Mouse (Mus musculus) forebrain, embryonic 11.5 days (tissue): ENCODE measurements at regions not wholly inside any gene's neighbourhood (a gene's known extent, or its start where the extent isn't known, plus 50 kb on each side); places are given as distances from the start of the nearest gene placed in this dataset.

ENCODE experiments used
- ATAC-seq: fragments of 200-750 bp; cut with Nextera tagmentation; replicated peaks from 2 replicates; pipeline ENCODE4 v1.8.0; 2017; ENCODE audit warnings: moderate TSS enrichment; ENCODE audit not compliant: low FRiP score
- DNase-seq: peaks from one replicate; pipeline ENCODE4 v3.0.0-alpha.2; 2017; ENCODE audit warnings: low spot score
- H3K27ac ChIP-seq: fragments of 300-500 bp; sonication (generic); 2 replicates; pipeline ENCODE4 v1.5.1; 2014; ENCODE audit warnings: low read depth, low read length
- H3K27me3 ChIP-seq: fragments of 300-500 bp; sonication (generic); 2 replicates; pipeline ENCODE4 v1.6.1; 2014; ENCODE audit warnings: mild to moderate bottlenecking, low read length, mixed read lengths; ENCODE audit not compliant: control insufficient read depth, insufficient read depth
- H3K36me3 ChIP-seq: fragments of 300-500 bp; sonication (generic); 2 replicates; pipeline ENCODE4 v1.6.1; 2014; ENCODE audit warnings: mild to moderate bottlenecking, low read length, moderate library complexity, mixed read lengths; ENCODE audit not compliant: control insufficient read depth, insufficient read depth
- H3K4me1 ChIP-seq: fragments of 300-500 bp; sonication (generic); replicated peaks from 2 replicates; pipeline ENCODE4 v1.6.1; 2014; ENCODE audit warnings: low read length, mixed read lengths; ENCODE audit not compliant: control insufficient read depth, insufficient read depth
- H3K4me2 ChIP-seq: fragments of 300-500 bp; sonication (generic); 2 replicates; pipeline ENCODE4 v1.6.1; 2014; ENCODE audit warnings: low read depth, mild to moderate bottlenecking, low read length, moderate library complexity, mixed read lengths; ENCODE audit not compliant: severe bottlenecking
- H3K4me3 ChIP-seq: fragments of 300-500 bp; sonication (generic); 2 replicates; pipeline ENCODE4 v1.5.1; 2014; ENCODE audit warnings: low read depth, low read length
- H3K9ac ChIP-seq: fragments of 300-500 bp; sonication (generic); 2 replicates; pipeline ENCODE4 v1.6.1; 2014; ENCODE audit warnings: low read length
- H3K9me3 ChIP-seq: fragments of 300-500 bp; sonication (generic); 2 replicates; pipeline ENCODE4 v1.6.1; 2016; ENCODE audit warnings: low read length, mixed read lengths; ENCODE audit not compliant: control insufficient read depth
- WGBS: fragments of 180-500 bp; shearing (Covaris S2); extraction: QIAGEN DNeasy Blood & Tissue Kit; methylation state at CpG from one replicate; pipeline ENCODE4 v1.1.7; 2014; 5-methylcytosine and 5-hydroxymethylcytosine counted together

- Histone ChIP-seq H3K36me3 (no peaks in the 10 kb centered on the region), H3K27ac (no peak overlapping the region), H3K4me1 (no peaks in the 10 kb centered on the region), H3K4me3 (no peak overlapping the region), H3K9me3 (no peaks in the 10 kb centered on the region), H3K27me3 (no peaks in the 10 kb centered on the region), H3K9ac (no peak overlapping the region), H3K4me2 (no peak overlapping the region)
- WGBS: 86% methylated on average over 11 of the region's 11 CpGs
- ATAC-seq (no peak), DNase-seq (no peak)
These were observed 240.8 kb downstream of the Cxcl12 start for GRCm38 (mm10) chr6:117408971-117409783.

- Histone ChIP-seq H3K9me3 (no peaks in the 10 kb centered on the region), H3K9ac (no peak overlapping the region), H3K36me3 (no peaks in the 10 kb centered on the region), H3K4me1 (no peaks in the 10 kb centered on the region), H3K27ac (no peak overlapping the region), H3K4me3 (no peak overlapping the region), H3K27me3 (no peaks in the 10 kb centered on the region), H3K4me2 (no peak overlapping the region)
- ATAC-seq (no peak), DNase-seq (no peak)
- 85% methylated on average over 5 of the region's 5 CpGs for WGBS
These were observed 246.6 kb downstream of the Cxcl12 start for GRCm38 (mm10) chr6:117414926-117415325.

- ATAC-seq (no peak), DNase-seq (no peak)
- Histone ChIP-seq H3K27ac (no peak overlapping the region), H3K4me3 (no peak overlapping the region), H3K4me2 (no peak overlapping the region), H3K9me3 (no peaks in the 10 kb centered on the region), H3K27me3 (no peaks in the 10 kb centered on the region), H3K36me3 (no peaks in the 10 kb centered on the region), H3K4me1 (no peaks in the 10 kb centered on the region), H3K9ac (no peak overlapping the region)
- WGBS: 86% methylated on average over 6 of the region's 6 CpGs
These were observed 247.6 kb downstream of the Cxcl12 start for GRCm38 (mm10) chr6:117415901-117416300.

- peak; percentile 33 for DNase-seq
- no peak overlapping the region for H3K9ac ChIP-seq
- 66% methylated on average over 5 of the region's 5 CpGs for WGBS
- H3K27me3 ChIP-seq: no peaks in the 10 kb centered on the region
- H3K4me2 ChIP-seq: no peak overlapping the region
- H3K4me1 ChIP-seq: no peaks in the 10 kb centered on the region
- H3K36me3 ChIP-seq: no peaks in the 10 kb centered on the region
- no peak for ATAC-seq
- no peak overlapping the region for H3K4me3 ChIP-seq
- no peaks in the 10 kb centered on the region for H3K9me3 ChIP-seq
- H3K27ac ChIP-seq: no peak overlapping the region
These were observed 248.1 kb downstream of the Cxcl12 start for GRCm38 (mm10) chr6:117416461-117416860.

GRCm38 (mm10) chr6:117422846-117423573 is 254.7 kb downstream of the Cxcl12 start:
- WGBS: 78% methylated on average over 10 of the region's 10 CpGs
- DNase-seq: no peak

GRCm38 (mm10) chr6:117426363-117426762 is 258.0 kb downstream of the Cxcl12 start:
- DNase-seq (no peak), ATAC-seq (no peak)
- Histone ChIP-seq H3K4me3 (no peak overlapping the region), H3K36me3 (no peaks in the 10 kb centered on the region), H3K9ac (no peak overlapping the region), H3K4me2 (no peak overlapping the region), H3K9me3 (no peaks in the 10 kb centered on the region), H3K4me1 (no peaks in the 10 kb centered on the region), H3K27ac (no peak overlapping the region), H3K27me3 (no peaks in the 10 kb centered on the region)
- WGBS: 91% methylated on average over 5 of the region's 5 CpGs

More at GRCm38 (mm10) chr6:117422846-117423573, 254.7 kb downstream of the Cxcl12 start:
- H3K4me2 ChIP-seq: no peak overlapping the region
- no peaks in the 10 kb centered on the region for H3K9me3 ChIP-seq
- no peaks in the 10 kb centered on the region for H3K4me1 ChIP-seq
- ATAC-seq: no peak
- H3K9ac ChIP-seq: no peak overlapping the region
- H3K27me3 ChIP-seq: no peaks in the 10 kb centered on the region
- no peak overlapping the region for H3K27ac ChIP-seq
- H3K4me3 ChIP-seq: no peak overlapping the region
- H3K36me3 ChIP-seq: no peaks in the 10 kb centered on the region

- Histone ChIP-seq H3K36me3 (no peaks in the 10 kb centered on the region), H3K9ac (no peak overlapping the region), H3K9me3 (no peaks in the 10 kb centered on the region), H3K27ac (no peak overlapping the region), H3K4me2 (no peak overlapping the region), H3K27me3 (no peaks in the 10 kb centered on the region), H3K4me1 (no peaks in the 10 kb centered on the region), H3K4me3 (no peak overlapping the region)
- ATAC-seq (peak; percentile 24; the same call in 1 of the 2 replicates), DNase-seq (no peak)
- WGBS: 55% methylated on average over 12 of the region's 12 CpGs
These were observed 259.2 kb downstream of the Cxcl12 start for GRCm38 (mm10) chr6:117427351-117428142.

GRCm38 (mm10) chr6:117428441-117428840 is 260.1 kb downstream of the Cxcl12 start:
- no peak overlapping the region for H3K4me3 ChIP-seq
- no peaks in the 10 kb centered on the region for H3K27me3 ChIP-seq
- H3K27ac ChIP-seq: no peak overlapping the region
- H3K4me1 ChIP-seq: no peaks in the 10 kb centered on the region
- ATAC-seq (no peak), DNase-seq (no peak)
- H3K4me2 ChIP-seq: no peak overlapping the region
- WGBS: 67% methylated on average over 11 of the region's 11 CpGs
- no peaks in the 10 kb centered on the region for H3K36me3 ChIP-seq
- H3K9me3 ChIP-seq: no peaks in the 10 kb centered on the region
- no peak overlapping the region for H3K9ac ChIP-seq
